Mouse (Mus musculus) limb, embryonic 15.5 days (tissue): ENCODE data around the gene Gm16513. TPM values are rescaled to one million over a fixed set of nuclear protein-coding genes. Genes with fewer than 3 reads are reported as not detected.
"Not testable (repeated sequence)": the region's sequence is repeated elsewhere in the genome, so short reads cannot be mapped to it uniquely, and the experiment has no call there.

ENCODE experiments used
- ATAC-seq: fragments of 200-750 bp; cut with Nextera tagmentation; 2 replicates; pipeline ENCODE4 v1.8.0; 2017; ENCODE audit warnings: low read depth, moderate TSS enrichment; ENCODE audit not compliant: insufficient number of reproducible peaks, low FRiP score, low TSS enrichment
- H3K27ac ChIP-seq: fragments of 300-500 bp; sonication (generic); 2 replicates; pipeline ENCODE4 v1.5.1; 2015; ENCODE audit warnings: moderate library complexity, mild to moderate bottlenecking, inconsistent platforms
- H3K27me3 ChIP-seq: fragments of 300-500 bp; sonication (generic); 2 replicates; pipeline ENCODE4 v1.6.1; 2015; ENCODE audit warnings: inconsistent platforms
- H3K36me3 ChIP-seq: fragments of 300-500 bp; sonication (generic); 2 replicates; pipeline ENCODE4 v1.6.1; 2015; ENCODE audit warnings: inconsistent platforms
- H3K4me1 ChIP-seq: fragments of 300-500 bp; sonication (generic); 2 replicates; pipeline ENCODE4 v1.6.1; 2015; ENCODE audit warnings: inconsistent platforms
- H3K4me2 ChIP-seq: fragments of 300-500 bp; sonication (generic); 2 replicates; pipeline ENCODE4 v1.6.1; 2015; ENCODE audit warnings: mild to moderate bottlenecking, inconsistent platforms
- H3K4me3 ChIP-seq: fragments of 300-500 bp; sonication (generic); 2 replicates; pipeline ENCODE4 v1.5.1; 2015; ENCODE audit warnings: mild to moderate bottlenecking, inconsistent platforms
- H3K9ac ChIP-seq: fragments of 300-500 bp; sonication (generic); 2 replicates; pipeline ENCODE4 v1.6.1; 2015; ENCODE audit warnings: inconsistent platforms
- H3K9me3 ChIP-seq: fragments of 300-500 bp; sonication (generic); 2 replicates; pipeline ENCODE4 v1.6.1; 2016; ENCODE audit warnings: inconsistent platforms
- WGBS: fragments of 180-500 bp; shearing (Covaris S2); methylation state at CpG from one replicate; pipeline ENCODE4 v1.1.7; 2015; 5-methylcytosine and 5-hydroxymethylcytosine counted together
- polyA plus RNA-seq: library from polyadenylated mRNA; unstranded; fragments of >200 nt; fragmentation: Nextera tagmentation; extraction: Ambion mirVana; gene quantifications from 2 replicates; pipeline ENCODE4 v1.2.1, GENCODE M21; 2015

The Gm16513 gene
- not detected in 2 replicates for polyA plus RNA-seq

DNA sequence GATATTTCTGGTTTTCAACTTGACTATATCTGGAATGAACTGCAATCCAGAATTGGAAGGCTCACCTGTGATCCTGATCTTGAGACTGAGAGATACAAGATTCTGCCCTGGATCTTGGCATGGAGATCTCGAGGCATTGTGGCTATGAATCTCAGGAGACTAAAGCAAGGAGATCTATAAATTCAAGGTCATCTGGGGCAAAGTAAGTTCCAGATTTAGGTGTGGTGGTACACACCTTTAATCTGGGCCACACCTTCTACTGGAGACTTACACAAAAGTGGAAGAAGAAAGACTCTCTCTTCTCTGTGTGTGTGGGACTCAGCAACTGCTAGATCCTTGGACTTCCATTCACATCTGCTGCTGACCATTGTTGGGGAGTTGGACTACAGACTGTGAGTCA, at the start of gene Gm16513:
Gene Gm16513, plus strand, starts transcription at position 301 of the 400 bp plus-strand sequence.
- H3K4me3 ChIP-seq, H3K27me3 ChIP-seq, ATAC-seq, H3K9ac ChIP-seq, H3K36me3 ChIP-seq, H3K4me2 ChIP-seq, H3K27ac ChIP-seq, H3K4me1 ChIP-seq, H3K9me3 ChIP-seq: not testable (repeated sequence)
- no CpG with 5 or more reads among the region's 1 CpGs for WGBS

Other genes starting within 250 kb of the Gm16513 start
- not detected in 2 replicates for gene Gm6367, start 194.0 kb upstream of the Gm16513 start, polyA plus RNA-seq
- gene Gm7942, start 75.7 kb upstream of the Gm16513 start, polyA plus RNA-seq = not detected in 2 replicates
- gene Gm10424, start 90.1 kb downstream of the Gm16513 start, polyA plus RNA-seq = not detected in 2 replicates
- not detected in 2 replicates for gene Gm3259, start 123.3 kb downstream of the Gm16513 start, polyA plus RNA-seq